Mouse (Mus musculus) spleen, postnatal 14 days (tissue): ENCODE results near the gene Npc1l1.

Source experiments
- DNase-seq, 2 experiments: peaks; one replicate each; pipeline ENCODE4 v3.0.0; 2021 to 2022; ENCODE audit warnings: low spot score in 2 of 2

Npc1l1 gene

GRCm38 (mm10) chr11:6163062-6163461 is 66.9 kb downstream of the Npc1l1 start:
- no peak for DNase-seq

- DNase-seq, result no peak
These were observed 68.4 kb downstream of the Npc1l1 start for GRCm38 (mm10) chr11:6161549-6161948.
